Mouse (Mus musculus): Measurements from ENCODE around the gene Abracl.

Abracl gene

GRCm38 (mm10) chr10:18021576-18022311, 1.3 kb downstream of the Abracl start:
- DNase-seq: no peak

DNA sequence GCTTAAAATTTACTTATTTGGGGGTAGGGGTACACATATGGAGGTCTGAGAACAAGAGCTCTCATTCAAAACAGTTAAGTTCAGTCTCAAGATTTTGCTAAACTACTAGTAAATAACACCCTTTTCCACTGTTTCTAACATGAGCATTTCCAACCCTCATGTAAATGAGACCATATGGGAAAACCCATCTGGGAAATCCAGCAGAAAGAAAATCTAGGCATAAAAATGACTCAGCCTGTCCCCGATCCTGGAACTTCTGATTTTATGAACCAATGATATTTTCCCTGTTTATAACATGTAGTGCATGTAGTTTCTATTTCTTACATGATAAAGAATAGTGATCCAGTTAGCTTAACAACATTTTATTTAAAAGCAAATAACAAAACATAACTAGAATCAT, 2.2 kb downstream of the Abracl start:
- no peak for DNase-seq

DNA sequence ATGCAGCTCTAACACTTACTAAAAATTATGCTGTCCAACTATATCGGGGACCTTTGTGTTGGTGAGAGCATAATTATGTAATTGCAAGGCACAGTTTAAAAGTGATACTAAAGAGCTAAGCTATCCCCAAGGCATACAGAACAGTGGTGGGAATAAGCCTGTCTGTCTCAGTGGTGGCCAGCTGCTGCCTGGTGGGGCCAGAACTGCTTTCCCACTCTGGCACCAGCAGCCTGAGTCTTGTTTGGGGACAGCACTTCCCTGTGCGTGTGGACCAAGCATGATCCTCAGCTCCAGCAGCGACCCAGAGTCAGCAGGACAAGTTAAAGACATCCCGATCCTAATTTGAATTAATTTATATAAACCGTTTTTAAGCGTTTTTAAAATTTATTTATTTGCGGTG, 2.6 kb downstream of the Abracl start:
- no peak for DNase-seq

DNA sequence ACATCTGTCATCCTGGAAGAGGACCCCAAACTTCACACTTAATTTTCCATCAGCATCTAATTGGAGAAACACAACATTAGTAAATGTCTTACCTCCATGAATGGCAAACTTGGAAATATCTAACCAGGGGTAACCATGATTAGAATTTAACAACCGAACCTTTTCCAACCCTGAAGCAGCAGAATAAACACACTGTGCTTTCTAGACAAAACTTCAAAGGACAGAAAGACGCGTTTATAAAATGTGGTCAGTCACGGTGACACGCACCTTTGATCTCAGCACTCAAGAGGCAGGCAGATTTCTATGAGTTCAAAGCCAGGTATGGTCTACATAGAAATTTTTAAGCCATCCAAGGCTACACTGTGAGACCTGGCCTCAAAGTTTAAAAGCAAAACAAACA, 11.3 kb downstream of the Abracl start:
- DNase-seq: no peak

DNA sequence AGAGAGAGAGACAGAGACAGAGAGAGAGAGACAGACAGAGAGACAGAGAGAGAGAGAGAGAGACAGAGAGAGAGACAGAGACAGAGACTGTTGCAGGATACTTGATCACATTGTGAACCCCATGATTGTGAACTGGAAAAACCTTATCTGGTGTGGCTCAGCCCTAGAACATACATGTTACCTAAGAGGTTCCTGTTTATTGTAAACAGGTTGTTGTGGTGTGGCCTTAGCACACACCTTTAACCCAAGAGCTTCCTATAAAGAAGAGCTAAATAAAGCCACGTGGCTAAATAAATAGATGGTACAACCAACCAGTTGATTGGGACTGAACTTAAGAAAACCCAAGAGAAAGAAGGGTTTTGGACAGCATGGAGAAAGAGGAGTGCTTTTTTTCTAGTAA, 13.3 kb downstream of the Abracl start:
- no peak for DNase-seq

GRCm38 (mm10) chr10:18008118-18008517, 15.0 kb downstream of the Abracl start:
- no peak for DNase-seq

DNA sequence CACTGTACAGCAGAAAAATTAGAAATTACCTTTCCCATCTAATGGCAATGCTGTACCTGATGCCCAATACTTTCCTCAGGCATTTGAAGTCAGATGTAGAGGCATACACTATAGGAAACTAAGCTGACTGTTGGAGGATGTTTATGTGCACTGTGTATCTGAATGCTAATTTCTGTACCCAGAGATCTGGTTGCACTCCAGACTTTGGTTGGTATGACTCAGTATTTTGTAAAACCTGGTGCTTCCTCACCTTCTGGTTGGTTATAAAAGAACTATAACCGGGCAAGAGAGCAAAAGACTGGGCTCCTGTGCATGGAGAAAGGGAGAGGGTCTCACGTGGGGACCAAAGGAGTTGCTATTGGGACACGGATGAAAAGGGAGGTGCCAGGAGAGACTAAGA, 15.8 kb downstream of the Abracl start:
- DNase-seq: no peak

- DNase-seq: no peak
Observed at GRCm38 (mm10) chr10:18006756-18007155, 16.3 kb downstream of the Abracl start.

DNA sequence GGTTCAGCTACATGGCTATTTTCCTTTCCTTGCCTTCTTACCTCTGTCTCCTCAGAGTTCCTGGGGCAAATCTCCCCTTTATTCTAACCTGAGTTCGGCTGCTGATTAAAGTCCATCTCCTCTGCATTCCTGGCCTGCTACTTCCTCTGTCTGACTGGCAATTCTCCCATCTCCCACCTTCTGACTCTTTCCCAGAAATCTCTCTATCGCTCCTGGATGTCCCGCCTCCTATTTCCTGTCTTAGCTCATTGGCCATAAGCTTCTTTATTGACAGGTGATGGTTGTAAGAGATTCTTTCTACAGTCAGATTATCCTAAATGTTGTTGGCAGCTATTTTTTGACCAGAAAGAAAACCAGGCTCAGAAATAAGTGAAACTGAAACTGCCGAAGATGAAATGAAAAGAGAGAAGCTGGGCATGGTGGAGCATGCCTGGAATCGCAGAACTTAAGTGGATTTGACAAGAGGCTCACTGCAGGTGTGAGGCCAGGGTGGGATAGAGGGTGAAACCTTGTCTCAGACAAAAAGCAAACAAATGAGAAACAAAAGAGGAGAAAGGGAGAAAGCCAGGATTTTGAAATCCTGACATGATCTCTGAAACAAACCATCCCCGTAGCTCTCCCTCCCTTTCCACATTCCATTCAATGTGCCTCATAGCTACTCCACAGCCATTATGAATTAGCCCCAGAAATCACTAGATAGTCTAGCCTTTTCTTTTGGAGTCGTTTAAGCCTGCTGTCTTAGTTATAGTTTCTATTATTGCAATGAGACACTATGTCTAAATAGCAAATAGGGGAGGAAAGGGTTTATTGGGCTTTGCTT, 17.7 kb downstream of the Abracl start:
- no peak for DNase-seq

DNA sequence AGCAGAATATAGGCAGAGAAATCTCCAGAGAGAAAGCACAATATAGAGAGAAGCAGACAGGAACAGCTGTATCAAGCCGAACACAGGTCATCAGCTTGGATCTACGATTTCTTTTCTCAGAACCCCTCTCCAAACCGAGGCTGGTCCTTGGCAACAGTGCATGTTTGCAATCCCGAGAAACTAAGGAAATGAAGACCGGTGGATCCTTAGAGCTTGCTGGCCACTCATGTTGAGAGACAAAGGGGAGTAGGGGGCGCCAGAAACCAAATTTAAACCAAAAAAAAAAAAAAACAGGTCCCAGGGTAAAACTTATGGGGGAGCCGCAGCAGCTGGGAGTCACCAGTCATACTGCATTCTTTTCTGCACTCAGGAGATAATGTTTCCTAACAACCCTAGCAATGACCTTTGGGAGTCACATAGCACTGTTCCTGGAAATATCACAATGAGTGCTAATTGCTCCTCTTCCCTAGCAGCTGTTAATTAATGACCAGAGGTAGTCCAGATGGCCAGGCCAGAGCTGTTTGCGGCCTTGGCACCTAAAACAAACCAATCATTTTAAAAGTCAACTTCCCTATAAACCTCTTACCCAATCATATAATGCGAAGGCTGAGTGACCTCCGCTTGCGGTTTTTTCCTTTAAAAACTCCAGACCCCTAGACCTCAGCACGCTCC, 19.0 kb downstream of the Abracl start:
- no peak for DNase-seq

GRCm38 (mm10) chr10:17990576-17990975, 32.5 kb downstream of the Abracl start:
- no peak for DNase-seq

DNA sequence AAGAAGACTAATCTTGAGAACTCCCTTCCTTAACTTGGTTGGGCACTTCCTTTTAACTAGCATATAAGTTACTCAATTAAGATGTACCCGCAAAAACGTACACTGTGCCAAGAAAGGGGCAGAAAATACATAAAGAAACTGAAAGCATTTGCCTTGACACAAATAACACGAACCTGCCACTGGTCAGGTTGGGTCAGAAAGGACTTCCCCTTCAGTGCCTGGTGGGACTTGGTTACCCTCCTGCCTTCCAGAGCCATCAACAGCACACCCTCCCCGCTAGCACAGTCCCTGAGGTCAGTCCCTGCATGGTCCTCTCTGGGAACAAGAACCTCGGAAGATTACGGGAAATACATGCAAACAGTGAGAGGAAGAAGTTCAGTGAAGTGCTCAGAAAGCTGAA, 34.0 kb downstream of the Abracl start:
- no peak for DNase-seq

DNA sequence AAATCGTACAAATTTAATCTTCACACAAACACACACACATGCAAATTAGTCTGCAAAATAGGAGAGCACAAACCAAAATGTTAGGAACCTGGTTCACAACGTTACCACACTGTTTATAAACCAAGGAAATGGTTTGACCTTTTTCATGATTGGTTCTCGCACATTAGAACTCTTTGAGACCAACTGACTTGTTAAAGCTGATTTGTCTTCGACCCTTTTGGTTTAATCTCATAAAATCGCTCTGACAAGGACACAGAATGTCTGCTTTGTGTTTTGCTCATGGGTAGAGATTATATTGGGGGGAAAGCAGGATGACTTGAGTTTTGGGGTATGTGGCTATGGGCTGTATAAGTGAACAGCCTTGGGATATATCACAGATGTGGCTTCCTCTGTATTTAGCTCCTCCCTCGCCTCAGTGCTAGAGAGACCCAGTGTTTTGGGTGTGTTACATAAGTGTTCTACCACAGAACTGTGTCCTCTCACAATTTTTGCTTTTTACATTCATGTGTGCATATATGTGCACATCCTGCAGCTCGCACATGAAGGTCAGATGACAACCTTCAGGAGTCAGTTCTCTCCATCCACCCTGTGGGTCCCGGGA, 35.2 kb downstream of the Abracl start:
- DNase-seq: no peak

GRCm38 (mm10) chr10:17983313-17983712, 39.8 kb downstream of the Abracl start:
- DNase-seq: no peak

DNA sequence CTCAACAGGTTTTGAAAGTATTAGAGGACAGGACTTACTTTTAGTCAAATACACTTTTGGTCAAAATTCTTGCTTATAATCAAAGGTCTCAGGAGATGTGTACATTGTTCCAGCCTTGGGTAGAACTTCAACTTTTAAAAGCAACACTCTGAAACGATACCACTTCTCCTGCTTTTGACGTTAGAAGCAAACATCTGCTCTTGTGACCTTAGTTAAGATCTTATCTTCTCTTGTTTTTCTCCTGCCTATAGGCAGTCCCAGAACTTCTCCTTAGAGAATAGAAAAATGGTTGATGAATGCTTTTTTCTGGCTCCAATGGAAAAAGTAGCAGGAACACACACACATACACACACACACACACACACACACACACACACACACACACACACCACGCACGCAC, 57.0 kb downstream of the Abracl start:
- no peak for DNase-seq

Data from right cerebral cortex, postnatal 25 days (tissue).